Mouse (Mus musculus): ENCODE data around the gene Epb41l2.

Epb41l2 gene

DNA sequence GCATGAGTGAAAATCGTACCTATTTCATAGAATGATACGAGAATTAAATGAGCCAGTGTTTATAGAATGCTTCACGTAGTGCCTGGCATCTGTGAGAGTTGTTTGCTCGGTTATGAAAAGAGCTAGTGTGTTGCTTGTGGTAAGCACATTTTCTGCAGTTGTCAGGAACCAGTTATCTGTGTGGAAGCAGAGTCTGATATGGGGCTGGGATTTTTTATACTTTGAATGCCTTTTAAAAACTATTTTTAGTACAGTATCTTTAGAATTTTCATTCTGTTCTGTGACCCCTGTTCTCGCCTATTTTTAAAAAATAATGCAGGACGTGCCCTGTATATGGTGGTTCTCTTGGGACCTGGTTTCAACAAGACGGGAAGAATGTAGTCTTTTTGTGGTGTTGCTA is 6.1 kb downstream of the Epb41l2 start:
- DNase-seq (ENCODE audit: low read depth), result no peak

DNA sequence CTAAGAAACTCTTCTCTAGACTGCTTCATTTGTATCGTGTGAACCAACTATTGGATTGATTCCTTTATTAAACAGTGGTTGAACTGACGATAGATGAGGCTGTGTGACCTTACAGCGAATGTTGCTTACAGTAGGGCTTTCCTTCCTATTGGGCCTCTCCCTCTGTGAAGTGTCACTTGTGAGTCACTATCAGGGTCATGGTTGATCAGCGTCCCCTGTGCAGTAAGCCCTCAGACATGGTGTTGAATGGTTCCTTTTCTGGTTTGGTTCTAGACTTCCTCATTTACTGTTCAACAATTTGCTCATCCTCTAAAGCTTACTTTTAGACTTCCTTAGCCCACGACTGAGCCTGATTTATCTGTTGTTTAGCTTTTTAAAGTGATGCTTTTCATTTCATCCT is 7.1 kb downstream of the Epb41l2 start:
- no peak for DNase-seq (ENCODE audit: low read depth)

DNA sequence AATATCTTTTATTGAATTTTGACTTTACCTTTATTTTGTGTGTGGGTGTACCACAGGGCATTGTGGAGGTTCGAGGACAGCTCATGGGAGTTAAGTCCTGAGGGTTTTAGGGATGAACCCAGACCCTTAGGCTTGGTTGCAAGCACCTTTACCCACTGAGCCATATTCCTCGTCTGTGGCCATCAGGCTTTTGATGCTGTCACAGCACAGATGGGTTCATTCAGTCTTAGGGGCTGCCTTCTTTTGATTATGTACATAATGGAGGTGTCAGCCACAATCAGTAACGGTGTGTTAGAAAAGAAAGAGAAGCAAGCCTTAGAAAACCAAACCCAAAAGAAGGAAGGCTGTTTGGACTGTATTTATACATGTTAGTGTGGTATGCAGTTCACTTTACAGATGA is 9.3 kb downstream of the Epb41l2 start:
- no peak for DNase-seq (ENCODE audit: low read depth)

DNA sequence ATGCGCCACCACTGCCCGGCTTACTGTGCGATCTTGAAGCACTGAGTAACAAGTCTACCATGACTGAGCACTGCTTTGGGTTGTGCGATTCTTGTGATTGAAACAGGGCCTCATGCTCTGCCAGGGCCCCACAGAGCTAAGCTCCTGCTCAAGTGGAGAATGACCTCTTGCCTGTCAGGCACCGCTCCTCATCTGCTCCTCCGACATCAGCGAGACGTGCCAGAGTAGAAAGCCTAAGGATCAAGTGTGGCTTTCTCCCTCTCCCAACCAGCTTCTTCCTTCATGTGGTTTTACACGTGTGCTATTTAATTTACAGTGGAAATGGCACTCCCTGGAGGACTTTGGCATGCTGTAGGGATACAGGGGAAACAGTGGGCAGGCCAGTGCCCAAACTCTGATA is 10.1 kb downstream of the Epb41l2 start:
- no peak for DNase-seq (ENCODE audit: low read depth)

DNA sequence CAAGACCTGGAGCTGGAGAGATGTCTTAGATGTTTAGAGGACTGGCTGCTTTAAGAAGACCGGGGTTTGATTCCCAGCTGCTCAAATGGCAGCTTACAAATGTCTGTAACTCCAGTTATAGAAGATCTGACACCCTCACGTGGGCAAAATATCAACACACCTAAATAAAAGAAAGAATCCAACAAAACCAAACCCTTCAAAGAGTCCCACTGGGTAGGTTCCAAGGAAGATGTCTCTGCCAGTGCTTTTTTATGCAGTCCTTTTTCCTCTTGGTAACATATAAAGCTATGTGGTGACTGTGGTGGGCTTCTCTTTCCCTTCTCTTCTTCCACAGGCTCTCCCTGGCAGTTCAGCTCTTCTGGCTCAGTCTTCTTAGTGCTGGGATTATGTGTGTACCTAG is 11.7 kb downstream of the Epb41l2 start:
- DNase-seq (ENCODE audit: low read depth), result no peak

DNA sequence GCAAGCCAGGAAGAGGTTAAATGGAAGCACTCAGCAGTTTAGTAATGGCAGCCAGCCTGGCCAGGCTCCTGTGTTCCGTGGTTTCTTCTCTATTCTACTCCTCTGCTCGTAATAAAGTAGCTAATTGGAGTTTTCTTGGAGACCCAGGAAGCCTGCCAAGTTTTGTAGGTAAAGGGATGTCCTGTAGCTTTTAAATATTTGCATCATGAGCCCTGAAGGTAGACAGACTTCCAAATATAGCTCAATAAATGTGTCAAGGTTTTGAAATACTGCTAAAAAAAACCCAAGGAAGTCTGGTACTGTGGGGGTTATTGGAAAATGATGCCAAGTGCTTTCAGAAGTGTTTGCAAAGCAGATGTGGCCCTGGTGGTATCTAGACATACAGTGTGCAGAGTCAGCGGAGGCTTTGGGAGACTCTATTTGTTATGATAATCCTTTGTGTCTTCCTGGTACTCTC is 12.3 kb downstream of the Epb41l2 start:
- DNase-seq (ENCODE audit: low read depth), result peak; percentile 88

DNA sequence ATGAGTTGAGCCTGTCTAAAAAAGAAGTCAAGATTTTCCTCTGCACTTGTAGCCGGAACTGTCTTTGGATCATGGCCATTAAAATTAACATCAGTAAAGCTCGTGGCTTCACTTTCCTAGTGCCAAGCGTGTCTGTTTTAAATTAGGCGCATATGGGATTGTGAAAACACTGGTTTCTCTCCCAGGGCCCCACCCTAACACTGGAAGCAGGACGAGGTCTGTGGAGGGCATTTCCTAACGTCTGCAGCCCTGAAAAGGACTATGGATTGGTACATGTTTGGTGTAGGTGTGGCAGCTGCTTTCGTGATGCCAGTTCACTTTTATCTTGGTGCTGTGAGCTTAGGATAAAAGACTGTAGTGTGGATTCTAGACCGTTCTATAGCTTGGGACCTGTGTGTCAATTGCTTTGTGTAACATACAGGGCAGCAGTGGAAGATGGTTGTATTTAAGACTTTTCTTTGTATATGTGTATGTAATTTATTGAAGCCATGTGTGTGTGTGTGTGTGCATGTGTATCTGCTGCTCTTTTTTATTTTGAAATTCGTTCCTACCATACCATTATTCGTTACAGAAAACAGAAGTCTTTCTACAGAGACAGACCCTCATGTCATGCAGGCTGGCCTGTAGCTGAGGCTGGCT is 13.0 kb downstream of the Epb41l2 start:
- DNase-seq (ENCODE audit: low read depth), result peak; percentile 93

DNA sequence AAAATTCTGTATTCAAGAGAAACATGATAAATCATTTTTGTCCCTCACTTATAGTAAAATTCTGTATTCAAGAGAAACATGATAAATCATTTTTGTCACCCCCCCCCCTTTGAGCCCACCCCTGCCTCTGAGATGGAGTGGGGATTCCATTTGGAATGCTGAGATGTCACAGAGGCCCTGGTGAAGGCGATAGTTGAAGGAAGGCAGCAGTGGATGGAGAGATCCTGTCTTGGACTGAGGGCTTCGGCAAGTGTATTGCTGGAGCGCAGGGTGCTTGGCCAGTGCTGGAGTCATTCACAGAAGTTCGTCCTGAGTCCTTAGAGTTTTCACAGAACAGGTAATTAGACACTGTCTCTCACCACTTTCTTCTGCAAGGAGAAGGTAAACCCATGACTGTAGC is 15.4 kb downstream of the Epb41l2 start:
- DNase-seq (ENCODE audit: low read depth), result no peak

DNA sequence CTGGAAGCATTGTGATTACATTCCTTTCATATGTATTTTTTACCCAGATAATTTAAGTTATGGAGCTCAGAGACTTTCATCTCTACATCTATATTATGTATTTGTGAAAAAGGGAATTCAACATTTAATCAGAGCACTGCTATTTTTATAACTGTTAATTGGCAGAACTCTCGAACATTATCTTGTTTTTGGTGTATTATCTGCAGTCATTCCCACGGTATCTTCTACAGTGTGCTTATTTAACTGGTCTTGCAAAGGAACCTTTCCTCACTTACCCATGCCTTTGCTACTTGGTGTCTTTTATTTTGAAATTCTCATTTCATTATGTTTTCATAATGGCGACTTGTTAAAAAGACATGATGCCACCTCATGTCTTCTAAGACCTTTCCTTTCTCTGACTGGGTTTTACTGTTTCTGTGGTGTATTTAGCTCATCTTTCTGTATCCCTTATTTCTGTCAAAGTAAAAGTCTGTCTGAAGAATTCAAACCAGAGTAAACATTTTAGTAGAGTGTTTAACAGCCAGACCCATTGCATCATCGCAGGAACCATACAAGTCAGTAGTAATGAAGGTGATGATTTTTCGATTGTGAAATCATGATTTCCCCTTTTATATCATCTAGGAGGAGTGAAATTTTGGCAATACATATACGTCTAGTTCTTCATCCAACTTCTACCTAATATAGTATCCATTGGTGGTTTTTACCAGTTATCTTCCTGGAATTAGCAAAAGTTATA is 21.3 kb downstream of the Epb41l2 start:
- peak; percentile 78 for DNase-seq (ENCODE audit: low read depth)

DNA sequence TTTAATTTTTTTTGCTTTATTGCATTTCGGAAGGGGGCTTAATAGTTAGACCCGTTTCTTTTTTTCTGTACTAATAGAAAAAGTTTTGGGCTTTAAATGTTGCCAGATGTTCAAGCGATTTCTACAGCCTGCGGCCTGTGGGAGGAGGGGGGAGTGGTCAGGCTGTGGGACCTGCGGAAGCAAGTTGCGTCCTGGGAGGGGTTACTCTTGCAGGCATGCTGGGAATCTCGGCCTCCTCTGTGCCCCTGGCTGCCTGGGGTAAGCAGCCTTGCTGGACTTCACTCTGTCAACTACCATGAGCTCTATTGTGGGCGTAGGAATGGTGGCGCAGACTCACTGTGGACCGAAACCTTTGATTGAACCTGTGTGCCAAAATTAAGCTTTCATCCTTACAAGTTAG is 22.4 kb downstream of the Epb41l2 start:
- no peak for DNase-seq (ENCODE audit: low read depth)

DNA sequence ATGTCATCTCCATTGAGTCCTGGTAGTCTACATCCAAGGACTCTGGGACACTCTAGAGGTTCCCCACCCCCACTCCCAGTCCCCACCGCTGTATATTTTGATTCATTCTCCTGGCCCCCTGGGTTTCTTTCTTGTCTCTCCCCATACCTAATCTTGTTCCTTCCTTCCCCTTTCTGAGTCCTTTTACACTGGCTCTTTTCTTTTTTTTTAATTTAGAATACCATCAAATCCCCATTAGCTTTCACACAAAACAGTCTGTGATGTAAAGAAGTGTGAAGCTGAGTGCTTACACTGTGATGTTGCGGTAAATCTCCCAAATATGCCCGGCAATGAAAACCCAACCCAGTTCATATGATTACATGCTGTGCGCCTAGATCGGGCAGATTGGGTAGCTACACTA is 23.6 kb downstream of the Epb41l2 start:
- DNase-seq (ENCODE audit: low read depth), result no peak

DNA sequence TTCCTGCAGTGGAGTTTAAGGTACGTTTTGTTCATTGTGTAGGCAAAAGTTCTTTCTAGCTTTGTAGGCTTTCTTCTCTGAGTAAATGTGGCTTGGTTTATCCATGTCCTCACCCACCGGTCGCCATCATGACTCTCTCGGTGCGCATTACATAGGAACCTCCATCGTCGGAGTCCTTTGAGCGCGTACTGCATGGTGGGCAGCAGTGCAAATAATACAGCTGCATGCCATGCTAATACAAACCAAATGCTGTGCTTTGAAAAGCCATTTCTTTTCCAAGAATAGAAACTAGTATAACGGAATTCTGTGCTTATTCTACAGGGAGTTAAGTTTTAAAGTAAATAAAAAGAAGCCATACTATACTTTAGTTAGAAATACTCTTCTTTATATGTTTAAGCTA is 24.8 kb downstream of the Epb41l2 start:
- DNase-seq (ENCODE audit: low read depth), result no peak

DNA sequence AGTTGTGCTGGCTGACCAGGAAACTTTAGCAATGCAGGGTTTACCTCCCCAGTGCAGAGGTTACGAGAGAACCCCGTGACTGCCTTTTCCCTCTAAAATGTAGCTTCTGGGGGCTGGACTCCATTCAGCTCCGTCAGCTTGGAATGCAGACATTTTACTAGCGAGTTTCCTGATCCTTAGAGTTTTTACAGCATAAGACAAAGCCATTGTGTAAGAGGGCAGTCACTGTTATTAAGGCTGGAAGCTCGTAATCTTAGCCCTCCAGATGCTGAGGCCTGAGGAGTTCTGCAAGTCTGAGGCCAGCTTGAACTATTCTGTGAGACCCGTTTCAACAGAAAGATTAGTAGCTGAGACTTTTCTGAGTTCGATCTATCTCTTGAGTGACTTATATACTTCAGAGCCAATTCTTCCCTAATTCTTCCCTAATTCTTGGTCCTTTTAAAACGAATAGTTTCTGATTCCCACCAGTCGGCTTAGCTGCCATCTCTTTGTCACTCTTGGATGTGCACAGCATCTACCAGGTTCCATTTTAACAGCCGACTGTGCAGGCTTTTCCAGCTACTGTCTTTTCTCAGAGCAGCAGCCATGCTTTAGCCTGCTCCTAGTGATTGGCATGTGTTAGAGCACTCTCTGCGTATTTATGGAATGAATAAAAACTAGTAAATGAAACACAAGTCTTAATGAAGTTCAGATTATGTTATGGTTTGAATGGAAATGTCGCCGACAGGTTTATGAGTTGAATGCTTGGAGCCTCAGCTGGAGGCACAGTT is 26.4 kb downstream of the Epb41l2 start:
- DNase-seq (ENCODE audit: low read depth), result no peak

DNA sequence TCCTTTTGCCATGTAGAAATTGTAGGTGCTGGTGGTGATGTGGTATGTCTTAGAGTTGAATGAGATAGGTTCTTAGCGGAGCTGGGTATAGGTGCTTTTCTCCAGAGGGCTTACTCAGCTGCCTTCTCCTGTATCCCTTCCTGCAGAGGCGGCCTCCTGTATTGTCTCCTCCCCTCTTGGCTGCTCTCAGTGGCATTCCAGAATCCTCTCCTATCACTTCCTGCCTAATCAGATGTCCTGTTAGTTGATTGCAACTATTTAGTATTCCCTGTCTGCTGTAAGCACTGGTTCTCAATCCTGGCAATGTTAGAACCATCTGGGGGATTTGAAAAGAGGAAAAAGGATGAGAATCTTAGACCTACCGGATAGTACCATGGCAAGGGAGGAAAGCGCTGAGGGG is 27.3 kb downstream of the Epb41l2 start:
- no peak for DNase-seq (ENCODE audit: low read depth)

DNA sequence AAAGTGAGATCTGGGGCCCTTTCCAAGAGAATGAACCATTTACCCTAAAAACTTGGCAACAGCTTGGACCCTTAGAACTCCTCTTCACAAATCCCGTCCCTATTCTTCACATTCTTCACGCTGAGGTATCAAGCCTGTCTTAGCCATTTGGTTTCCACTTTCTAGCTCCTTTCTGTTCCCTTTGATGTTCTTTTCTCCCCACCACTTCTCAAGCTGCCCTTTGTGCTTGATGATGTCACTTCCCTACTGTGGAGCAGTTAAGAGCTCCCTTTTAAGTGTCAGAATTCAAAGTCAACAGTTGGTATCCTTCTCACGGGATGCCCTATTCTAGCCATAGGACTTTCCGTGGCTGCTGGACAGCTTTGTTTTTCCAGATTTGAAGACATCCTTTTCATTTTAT is 27.7 kb downstream of the Epb41l2 start:
- no peak for DNase-seq (ENCODE audit: low read depth)

DNA sequence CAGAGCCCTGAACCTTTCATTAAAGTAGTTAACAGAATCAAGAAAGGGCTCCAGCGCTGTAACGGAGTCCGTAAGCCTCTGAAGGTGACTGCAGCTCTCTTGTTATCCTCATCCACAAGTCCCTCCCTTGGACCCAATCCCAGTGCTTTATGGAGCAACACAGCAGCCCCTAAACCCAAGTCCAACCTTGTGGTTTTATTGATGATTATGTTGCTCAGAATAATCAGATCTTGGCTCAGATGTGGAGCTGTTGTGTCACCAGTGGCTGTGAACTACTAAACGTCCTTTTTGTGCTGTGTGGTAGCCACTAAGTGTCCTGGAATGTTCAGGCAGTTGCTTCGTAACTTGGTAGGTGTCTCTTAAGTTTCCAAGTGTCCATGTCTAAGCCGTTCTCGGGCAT is 33.2 kb downstream of the Epb41l2 start:
- DNase-seq (ENCODE audit: low read depth), result peak; percentile 84

DNA sequence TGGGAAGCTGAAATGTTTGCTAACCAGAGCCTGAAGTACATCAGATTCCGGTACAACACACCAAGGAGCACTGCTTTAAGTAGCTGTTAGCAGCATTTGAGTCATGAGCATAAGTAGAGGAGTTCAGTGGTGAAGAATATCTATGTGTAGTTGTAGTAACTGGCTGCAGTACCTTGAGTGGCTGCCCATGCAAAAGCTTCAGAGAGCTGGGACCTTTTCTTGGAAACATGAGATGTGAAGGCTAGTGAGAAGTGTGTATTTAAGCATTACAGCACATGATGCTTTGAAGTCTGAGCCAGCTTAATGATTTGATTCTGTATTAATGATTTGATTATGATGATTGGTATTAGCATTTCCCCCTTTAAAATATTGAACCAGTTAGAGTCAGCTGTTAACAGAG is 34.1 kb downstream of the Epb41l2 start:
- DNase-seq (ENCODE audit: low read depth), result no peak

DNA sequence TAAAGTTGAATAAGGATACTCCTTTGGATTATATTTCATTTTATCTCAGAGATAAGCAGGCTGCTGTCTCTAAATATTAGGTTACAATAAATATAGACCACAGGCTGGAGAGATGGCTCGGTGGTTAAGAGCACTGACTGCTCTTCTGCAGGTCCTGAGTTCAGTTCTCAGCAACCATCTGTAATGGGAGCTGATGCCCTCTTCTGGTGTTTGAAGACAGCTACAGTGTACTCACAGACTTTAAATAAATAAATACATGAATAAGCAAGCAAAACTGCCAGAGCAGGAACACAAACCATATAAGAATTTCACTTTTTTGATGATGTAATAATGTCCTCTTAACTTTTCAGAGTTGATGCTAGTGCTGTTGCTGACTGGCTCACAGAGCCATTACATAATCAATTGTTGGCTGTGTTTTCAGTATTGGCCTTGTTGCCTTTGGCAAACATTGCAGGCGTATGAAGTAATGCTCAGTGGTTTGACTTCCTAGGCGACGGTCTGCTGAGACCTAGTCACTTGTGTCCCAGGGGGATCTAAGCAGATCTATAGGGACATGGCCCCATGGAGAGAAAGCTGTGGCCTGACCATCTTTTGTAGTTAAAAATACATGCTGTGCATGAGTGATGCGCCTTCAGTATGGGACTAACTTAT is 35.8 kb downstream of the Epb41l2 start:
- peak; percentile 73 for DNase-seq (ENCODE audit: low read depth)

DNA sequence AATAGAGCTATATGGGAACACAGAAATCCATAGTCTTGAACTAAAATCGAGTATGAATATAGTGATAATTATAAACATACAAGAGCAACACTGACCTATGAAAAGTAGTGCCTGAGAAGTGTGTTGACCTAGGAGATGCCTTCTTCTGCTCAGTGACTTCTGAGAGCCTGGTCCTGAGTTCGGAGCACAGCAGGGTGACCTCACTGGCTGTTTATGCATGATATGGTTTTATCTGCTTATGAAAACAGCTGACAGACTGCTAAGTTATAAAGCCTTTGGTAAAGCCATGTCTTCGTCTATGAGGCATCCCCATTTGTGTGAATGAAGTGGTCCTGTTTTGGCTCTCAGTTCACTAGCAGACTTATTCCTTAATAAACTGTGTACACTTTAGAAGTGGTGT is 37.3 kb downstream of the Epb41l2 start:
- no peak for DNase-seq (ENCODE audit: low read depth)

DNA sequence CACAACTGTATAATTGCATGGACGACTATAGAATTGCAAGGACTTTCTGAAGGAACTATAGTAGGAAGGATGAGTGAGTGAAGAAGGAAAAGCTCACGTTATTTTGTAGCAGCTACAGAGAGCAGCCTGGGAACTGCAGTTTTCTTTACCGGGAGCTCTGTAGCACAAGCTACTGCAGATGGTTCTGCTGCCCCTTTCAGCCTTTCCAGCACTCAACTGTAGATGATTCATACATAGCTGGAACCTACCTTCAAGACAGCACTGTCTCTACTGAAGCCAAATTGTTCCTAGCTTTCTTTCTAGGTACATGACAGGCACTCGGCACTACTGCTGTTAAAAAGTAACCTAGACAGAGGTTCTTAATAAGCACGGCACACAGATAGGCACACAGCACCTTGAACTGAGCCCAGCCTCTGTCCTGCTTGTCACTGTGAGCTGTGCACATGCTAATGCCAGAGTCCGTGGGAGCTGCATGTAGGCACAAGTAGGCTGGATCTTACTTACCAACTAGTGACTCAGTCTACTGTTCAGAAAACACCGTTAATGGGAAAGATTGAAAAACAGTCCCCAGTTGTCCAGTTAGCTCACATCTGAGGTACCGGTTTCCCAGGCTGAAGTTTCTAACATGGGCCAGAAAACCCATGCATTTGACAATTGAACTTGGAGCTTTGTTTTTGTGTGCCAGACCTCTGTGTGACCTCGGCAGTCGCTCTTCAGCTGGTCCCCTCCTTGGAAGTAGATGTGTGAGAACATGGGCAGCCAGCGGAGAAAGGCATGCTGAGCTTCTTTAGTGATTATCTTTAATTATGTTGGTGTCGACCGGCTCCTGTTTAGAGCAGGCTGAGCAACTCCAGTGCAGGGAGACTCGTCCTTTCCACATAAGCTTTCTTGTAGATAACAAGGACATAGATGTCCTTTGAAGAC is 38.4 kb downstream of the Epb41l2 start:
- no peak for DNase-seq (ENCODE audit: low read depth)

DNA sequence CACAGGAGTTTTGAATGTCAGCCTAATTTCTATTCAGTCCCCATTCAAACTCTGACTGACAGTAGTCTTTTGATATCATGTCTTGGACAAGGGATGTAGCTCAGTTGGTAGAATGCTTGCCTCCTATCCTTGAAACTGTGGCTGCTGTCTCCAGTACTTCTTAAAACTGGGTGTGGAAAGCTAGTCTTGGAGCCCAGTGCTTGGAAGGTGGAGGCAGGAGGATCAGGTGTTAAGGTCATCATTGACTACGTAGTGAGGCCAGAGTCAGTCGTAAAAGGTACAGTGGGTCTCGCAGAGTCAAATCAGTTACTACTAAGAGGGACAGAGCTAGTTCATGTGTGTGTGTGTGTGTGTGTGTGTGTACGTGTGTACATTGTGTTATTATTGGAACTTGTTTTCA is 39.4 kb downstream of the Epb41l2 start:
- no peak for DNase-seq (ENCODE audit: low read depth)

DNA sequence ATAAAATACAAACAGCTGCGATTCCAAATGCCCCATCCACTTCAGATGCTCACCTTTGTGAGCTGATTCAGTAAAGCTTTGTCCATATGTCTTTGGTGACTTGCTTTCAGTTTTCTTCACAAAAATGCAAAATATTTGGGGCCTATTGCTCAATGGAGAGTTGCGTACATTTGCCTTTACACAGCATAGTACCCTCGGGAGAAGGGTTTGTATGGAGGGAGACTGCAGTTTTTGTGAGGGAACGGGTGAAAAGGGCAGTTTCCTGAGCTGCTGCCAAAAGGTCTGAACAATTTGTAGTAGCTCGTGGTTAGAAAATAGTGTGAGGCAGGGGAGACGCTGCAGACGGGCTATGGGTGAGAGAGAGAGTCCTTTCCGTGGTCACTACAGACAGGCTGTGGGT is 40.5 kb downstream of the Epb41l2 start:
- DNase-seq (ENCODE audit: low read depth), result peak; percentile 79
